Mouse (Mus musculus): Measurements from ENCODE around the gene Pcnx.

Gene Pcnx

DNA sequence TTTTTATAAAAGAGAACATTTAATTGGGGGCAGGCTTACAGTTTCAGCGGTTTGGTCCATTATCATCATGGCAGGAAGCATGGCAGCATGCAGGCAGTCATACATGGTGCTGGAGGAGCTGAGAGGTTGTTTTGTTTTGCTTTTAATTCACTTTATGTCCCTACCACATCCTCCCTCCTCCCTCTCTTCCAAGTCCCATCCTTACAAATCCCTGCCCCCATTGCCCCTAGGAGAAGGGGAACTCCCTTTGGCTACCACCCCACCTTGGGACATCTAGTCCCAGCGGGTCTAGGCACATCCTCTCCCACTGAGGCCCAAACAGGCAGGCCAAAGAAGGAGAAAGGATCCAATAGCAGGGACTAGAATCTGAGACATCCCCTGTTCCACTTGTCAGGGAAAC lies 44.6 kb downstream of the Pcnx start:
- no peak for DNase-seq (ENCODE audit: inconsistent ontology term)

DNA sequence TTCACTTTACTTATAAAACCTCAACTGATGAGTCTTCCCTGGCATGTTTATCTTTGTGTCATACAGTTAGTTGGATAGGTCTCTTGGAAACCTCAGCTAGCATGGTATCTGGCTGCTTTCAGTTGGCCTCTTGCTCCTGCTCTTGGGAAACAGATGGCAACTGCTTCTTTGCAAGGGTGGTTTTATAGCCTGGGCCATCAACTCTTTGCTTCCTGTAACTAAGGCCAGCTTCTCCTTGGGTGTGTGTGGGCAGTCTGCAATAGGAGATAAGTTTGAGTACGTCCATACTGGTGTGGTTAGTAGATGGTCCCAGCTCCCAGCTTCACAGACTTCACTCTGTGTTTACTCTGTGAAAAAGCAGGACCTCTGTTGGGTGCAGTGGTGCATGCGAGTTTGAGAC lies 46.0 kb downstream of the Pcnx start:
- DNase-seq (ENCODE audit: inconsistent ontology term) = no peak

DNA sequence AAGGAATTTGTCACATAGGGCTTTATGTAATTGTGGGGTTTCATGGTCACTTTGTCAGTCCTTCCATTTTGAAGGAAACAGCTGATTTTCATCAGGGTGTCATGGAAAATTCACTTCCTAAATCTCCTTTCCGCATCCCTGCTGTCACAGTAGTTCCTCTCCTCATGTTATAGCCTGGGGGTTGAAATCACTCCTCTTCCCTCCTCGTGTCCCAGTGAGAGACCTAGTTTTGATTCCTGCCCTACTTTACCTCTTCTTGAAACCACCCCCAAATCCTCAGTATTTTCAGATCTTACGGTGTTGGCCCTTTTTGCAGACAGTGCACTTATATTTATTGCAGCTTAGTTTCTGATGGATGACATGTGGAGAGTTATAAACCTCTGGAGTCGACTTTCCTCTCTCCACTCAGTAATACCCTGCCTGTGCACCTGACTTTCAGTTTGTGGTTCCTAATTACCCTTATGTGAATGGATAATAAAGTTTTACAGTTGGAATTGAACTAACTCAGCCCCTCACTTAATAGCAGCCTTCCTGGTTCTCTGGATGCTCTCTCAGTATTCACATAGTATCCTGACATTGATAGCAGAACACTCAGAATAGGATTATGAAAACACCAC lies 48.0 kb downstream of the Pcnx start:
- no peak for DNase-seq (ENCODE audit: inconsistent ontology term)

DNA sequence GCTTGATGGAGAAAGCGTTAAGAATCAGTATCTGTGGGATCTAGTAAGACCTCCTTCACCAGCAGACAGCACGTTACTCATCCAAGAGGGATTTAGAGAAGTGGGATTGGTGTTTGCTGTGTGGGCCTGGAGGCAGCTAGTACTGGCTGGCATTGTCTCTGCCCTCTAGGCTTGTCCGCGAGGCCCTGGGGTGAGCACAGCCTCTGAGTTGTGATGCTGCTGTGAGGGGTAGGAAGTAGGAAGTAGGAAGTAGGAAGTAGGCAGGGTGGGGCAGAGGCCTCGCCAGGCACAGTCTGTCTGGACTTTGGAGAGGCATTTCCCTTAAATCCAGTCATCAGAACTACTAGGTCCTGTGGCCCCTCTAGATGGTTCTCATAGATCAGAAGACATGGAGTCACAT lies 50.6 kb downstream of the Pcnx start:
- no peak for DNase-seq (ENCODE audit: inconsistent ontology term)

DNA sequence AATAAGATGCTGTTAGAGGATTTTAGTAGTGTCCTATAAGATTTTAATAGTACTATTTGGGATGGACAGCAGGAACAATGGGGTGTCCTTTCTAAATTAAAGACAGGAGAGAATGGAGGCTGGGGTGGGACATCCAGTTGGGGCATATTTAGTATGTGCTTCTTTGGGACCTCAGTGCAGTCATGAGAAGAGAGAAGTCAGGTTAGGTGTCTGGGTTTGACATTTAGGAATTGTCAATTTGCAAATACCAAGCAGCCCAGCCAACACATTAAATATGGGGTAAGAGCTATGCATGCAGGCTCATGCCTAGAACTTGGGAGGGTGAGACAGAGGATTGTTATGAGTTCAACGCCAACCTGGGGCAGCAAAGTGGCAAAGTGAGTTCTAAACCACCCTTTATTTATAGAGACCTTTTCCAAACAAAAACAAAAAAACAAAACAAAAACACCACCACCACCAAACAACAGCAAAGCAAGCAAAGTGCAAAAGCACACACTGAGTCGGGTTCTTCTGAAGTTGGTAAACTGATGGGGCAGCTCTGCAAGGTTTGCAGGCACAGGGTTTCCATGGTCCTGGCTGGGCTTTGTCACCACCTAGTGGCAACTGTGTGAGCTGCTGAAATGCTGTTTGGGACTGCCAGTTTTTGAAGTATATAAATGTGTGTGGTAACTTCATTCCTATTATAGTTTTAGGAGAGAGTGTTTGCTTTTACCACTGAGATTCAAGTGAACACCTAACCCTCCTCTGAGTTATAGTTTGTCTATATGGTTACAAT lies 55.5 kb downstream of the Pcnx start:
- DNase-seq (ENCODE audit: inconsistent ontology term) = peak; percentile 40

DNA sequence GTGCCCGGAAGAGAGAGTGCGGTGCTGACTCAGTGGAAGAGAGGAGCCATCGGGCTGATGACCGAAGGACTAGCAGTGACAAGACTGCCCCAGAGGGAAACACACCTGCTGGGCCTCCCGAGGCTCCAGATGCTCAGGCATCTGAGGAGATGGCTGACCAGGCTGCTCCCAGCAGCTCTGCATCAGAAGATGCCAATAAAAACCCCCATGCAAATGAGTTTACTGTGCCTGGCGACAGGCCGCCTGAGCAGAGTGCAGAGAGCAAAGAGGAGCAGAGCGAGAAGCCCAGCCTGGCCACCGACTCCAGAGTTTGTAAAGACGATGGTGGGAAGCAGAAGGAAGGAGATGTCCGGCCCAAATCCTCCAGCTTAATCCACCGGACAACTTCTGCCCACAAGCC lies 58.5 kb downstream of the Pcnx start:
- no peak for DNase-seq (ENCODE audit: inconsistent ontology term)

- DNase-seq (ENCODE audit: inconsistent ontology term) = peak; percentile 14
Measured at GRCm38 (mm10) chr12:81918886-81919285, 59.1 kb downstream of the Pcnx start.

DNA sequence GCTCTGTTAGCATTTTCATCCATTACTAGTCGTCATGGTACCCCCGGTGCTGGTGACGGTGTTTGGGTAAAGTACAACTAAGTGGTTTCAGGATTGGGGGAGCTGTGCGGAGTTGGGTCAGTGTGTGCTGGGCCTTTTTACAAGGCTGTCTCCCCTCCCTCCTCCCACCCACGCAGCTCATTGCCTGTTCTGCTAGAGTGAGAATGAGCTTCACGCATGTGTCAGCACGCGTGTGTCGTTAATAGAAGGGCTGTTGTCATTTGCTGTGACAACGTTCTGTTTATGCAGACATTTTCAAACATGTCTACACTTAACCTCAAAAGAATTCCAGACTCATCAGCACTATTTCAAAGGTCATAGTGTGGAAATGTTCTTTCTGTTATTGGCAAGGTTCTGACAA lies 60.2 kb downstream of the Pcnx start:
- DNase-seq (ENCODE audit: inconsistent ontology term) = peak; percentile 16

DNA sequence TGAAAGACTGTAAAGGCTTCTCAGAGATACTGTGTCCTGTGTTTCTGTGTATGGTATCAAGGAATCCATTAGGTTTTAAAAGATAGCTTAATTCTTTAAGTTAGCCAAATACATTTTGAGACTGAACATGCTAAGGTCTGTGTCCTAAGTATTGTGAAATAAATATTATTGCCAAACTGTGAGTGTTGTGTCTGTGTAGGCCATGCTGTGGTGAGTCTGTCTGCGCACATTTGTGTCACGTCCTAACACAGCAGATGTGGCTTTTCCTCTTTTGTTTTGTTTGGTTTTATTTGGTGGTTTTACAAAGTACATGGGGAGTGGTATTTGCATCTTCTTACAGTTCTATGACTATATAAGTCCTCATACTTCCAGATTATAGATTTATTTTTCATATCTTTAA lies 60.8 kb downstream of the Pcnx start:
- DNase-seq (ENCODE audit: inconsistent ontology term) = no peak

- no peak for DNase-seq (ENCODE audit: inconsistent ontology term)
Measured at GRCm38 (mm10) chr12:81921785-81922184, 62.0 kb downstream of the Pcnx start.

DNA sequence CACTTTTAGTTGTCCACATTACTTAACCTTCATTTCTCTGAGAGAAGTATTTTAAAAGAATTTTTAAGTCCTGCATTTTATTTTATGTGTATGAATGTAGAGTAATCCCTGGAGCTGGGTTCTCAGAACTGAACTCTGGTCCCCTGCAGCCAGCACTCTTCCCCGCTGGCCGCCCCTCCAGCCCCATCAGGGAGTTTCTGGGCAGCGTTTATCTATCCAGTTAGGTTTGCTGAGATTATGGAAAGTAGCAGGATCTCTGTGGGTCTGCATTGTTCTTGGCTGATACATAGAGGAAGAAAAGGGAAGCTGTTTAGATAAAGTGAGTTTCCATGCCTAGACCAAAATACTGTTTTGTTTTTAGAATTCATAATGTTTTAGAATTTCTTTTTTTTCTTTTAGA lies 63.0 kb downstream of the Pcnx start:
- no peak for DNase-seq (ENCODE audit: inconsistent ontology term)

- no peak for DNase-seq (ENCODE audit: inconsistent ontology term)
Measured at GRCm38 (mm10) chr12:81927163-81927562, 67.3 kb downstream of the Pcnx start.

DNA sequence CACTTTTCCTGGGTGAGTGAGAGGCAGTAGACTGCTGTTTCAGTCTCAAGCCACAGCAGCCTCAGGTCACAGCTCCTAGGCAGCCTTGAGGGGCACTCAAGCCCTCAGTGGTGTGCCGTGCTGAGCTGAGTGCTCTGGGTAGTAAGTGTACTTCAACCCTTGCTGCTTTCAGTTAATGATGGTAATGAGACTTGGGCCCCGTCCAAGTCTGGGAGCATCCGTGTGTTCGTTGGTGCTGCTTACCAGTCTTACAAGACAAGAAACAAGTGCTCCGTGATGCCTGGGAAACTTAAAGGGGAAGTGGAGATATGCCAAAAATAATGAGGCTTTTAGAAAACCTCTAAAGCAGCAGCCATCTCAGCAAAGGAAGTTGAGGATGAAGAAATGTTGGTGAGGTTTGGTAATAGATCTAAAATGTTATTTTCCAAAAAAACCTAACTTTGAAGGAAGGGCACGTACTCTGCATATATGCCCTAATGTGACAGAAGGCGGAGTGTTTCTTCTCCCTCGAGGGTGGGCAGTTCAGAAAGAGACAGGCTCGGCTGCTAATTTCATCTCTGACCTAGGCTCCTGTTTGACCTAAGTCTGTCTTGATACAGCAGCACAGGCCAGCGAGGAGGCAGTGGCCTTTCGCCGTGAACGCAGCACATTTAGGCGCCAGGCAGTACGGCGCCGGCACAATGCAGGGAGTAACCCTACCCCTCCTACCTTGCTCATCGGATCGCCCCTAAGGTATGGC lies 68.0 kb downstream of the Pcnx start:
- DNase-seq (ENCODE audit: inconsistent ontology term) = peak; percentile 19

DNA sequence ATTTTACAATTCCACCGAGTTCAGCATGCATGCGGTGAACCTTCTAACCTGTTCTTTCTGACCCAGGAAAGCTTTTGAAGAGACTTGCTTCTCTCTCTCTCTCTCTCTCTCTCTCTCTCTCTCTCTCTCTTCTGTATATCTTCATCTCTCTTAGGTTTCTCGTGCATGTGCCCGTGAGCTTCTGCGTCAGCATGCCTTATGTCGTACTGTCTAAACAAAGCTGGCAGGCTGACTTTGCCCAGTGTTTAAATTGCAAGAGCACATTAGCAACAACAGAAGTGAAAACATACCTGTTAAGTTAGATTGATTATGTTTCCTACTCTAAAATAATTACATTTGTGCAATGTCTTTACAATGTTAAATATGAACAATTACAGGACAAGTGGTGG lies 68.6 kb downstream of the Pcnx start:
- no peak for DNase-seq (ENCODE audit: inconsistent ontology term)

DNA sequence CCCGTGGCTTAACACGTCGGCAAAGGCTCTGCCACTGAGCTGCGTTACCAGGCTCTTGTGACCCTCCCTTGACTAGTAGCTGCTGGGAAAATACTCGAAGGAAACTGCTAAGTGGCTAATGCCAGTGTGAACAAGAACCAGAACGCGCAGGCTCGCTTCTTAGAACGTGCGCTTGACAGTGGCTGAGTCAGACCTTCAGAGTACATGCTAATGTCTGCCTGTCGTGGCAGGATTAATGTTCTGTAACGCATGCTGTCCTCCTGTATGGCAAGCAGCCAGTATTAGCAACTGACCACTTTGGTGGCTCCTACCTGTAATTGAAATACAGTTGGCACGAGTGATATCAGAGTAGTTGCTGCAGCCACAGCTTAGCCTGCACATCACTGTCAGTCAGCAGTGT lies 72.2 kb downstream of the Pcnx start:
- no peak for DNase-seq (ENCODE audit: inconsistent ontology term)

DNA sequence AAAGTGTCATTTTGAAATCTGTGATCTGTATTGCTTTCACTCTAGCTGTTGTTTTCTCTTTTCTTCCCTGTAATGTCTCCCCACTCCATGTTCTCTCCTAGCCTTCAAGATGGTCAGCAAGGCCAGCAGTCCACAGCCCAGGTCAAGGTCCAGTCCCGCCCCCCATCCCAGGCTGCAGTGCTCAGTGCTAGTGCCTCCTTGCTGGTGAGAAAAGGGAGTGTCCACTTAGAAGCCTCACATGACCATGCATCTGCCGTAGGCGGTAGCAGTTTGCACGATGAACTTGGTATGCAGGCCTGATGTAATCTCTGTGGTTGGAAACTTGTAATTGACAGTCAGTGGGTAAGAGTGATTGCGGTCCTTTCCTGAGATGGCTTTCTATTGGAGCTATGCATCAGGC lies 73.6 kb downstream of the Pcnx start:
- no peak for DNase-seq (ENCODE audit: inconsistent ontology term)

- no peak for DNase-seq (ENCODE audit: inconsistent ontology term)
Measured at GRCm38 (mm10) chr12:81934510-81934909, 74.7 kb downstream of the Pcnx start.

GRCm38 (mm10) chr12:81936066-81936465 lies 76.2 kb downstream of the Pcnx start:
- DNase-seq (ENCODE audit: inconsistent ontology term) = no peak

DNA sequence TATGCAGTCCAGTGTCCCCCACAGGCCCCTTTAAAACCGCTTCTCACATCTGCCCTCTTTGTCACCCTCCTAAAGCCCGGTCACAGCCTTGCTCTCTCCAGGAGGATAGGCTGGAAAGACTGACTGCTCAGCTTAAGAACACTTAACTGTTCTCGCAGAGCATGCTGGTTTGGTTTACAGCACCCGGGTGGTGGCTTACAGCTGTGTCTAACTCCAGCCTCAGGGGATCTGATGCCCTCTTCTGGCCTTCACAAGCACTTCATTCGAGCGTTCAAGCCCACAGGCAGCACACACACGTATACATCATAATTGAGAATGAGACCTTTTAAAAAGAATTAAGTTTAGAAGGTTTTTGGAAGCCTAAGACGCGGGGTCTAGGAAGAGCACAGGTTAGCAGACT lies 81.4 kb downstream of the Pcnx start:
- no peak for DNase-seq (ENCODE audit: inconsistent ontology term)

GRCm38 (mm10) chr12:81943331-81944062 lies 83.7 kb downstream of the Pcnx start:
- DNase-seq (ENCODE audit: inconsistent ontology term) = no peak

DNA sequence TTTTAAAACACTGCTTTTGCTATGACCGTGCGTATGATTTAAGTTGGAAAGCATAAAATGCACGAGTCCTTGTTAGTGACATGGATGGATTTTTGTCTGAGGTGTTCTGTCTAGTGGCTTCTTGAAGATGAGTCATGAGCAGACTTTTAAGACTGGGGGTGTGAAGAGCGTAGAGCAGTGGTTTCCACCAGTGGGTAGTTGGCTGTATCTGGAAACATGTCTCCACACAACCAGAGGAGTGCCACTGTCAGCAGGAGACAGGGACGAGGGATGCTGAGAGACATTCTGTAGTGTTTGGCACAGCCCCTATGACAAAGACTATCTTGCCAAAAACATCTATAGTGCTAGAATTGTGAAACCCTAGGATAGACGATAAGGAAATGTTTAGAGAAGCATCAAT lies 89.2 kb downstream of the Pcnx start:
- no peak for DNase-seq (ENCODE audit: inconsistent ontology term)

- DNase-seq (ENCODE audit: inconsistent ontology term) = no peak
Measured at GRCm38 (mm10) chr12:81950016-81950415, 90.2 kb downstream of the Pcnx start.

Data from Muller cell, postnatal 12 days (primary cell).